Mouse (Mus musculus): Measurements from ENCODE around the gene Lamc2. TPM values are rescaled to one million over a fixed set of nuclear protein-coding genes. Genes with fewer than 3 reads are reported as not detected.

Lamc2 gene
- 0.41 TPM for polyA plus RNA-seq (2017; shearing (Covaris generic))

DNA sequence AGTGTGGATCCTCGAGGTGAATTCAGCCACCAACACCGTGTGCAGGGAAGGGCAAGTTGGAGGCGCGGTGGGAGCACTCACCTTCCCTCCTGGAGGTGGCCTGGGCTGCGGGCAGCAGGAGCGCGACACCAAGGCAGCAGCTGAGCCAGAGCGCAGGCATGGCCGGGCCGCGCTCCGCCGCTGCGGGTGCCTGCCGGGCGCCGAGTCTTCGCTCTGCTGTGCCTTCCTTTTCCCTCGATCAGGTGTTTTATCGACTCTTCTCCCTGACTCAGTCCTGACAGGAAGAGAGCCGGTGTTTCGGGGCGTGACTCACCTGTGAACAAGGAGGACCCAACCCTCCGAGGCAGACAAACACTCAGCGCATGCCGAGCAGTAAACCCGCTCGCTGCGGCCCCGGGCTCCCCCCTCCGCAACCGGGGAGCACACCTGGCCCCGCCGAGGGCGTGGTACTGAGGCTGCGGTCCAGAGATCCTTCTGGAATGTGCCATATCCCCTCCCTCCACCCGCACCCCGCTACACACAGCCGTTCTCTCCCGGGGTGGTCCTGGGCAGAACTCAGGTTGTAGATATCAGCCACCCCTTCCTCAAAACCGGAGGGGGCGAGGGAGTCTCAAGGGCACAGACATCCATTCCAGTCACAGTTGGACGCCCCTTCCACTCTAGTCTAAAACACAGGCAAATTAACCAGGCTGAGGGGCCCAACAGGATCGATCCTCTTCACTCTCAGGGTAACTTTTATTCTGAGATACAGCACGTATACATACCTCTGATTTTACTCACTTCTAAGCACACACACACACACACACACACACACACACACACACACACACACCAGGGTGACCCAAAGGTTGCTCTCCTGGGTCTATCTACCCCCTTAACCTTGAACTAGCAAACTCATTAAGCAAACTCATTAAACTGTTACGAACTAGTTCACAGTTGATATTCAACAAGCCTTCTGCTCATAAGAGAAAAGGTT lies at the start of gene Lamc2:
Gene Lamc2 (minus strand): TSS at position 620 of the 976 bp plus-strand sequence.

Other genes with a start within 250 kb of the Lamc2 start
- gene Nmnat2, start 231.5 kb downstream of the Lamc2 start, polyA plus RNA-seq (2017; shearing (Covaris generic)): 0.56 TPM
- 12.7 TPM for gene Lamc1, start 146.3 kb upstream of the Lamc2 start, polyA plus RNA-seq (2017; shearing (Covaris generic))
- 0.23 TPM for gene Shcbp1l, start 238.7 kb upstream of the Lamc2 start, polyA plus RNA-seq (2017; shearing (Covaris generic))